Mouse (Mus musculus) lung, postnatal 0 days (tissue): ENCODE measurements around the gene Mrs2.

Source experiments
- CTCF ChIP-seq: IDR thresholded peaks from 2 replicates; pipeline ENCODE4 v1.5.1; 2016; ENCODE audit warnings: antibody characterized with exemption, mild to moderate bottlenecking
- EP300 ChIP-seq: IDR thresholded peaks from 2 replicates; pipeline ENCODE4 v1.6.1; 2016; ENCODE audit warnings: antibody characterized with exemption, mild to moderate bottlenecking, control low read depth

GRCm38 (mm10) chr13:24937839-24938166 is 82.4 kb downstream of the Mrs2 start:
- no peak for TF ChIP-seq CTCF
- no peak for TF ChIP-seq EP300
